9 mouse cellular contexts compared by ENCODE assay signal in genomic region chr7:79313519-79314059, GRCm38 (mm10). TPM values are rescaled to one million over a fixed set of nuclear protein-coding genes. Genes with fewer than 3 reads are reported as not detected.
DNase-seq lines count a peak whose midpoint lies in the region; ATAC-seq and TF ChIP-seq lines count a peak whose summit lies in the region.
"Had no signal": no experiment of that assay in that cellular context is flagged by ENCODE, and none has a peak within 500 bp of the region (broad histone marks: within the 10 kb centered on the region; RNA-seq: fewer than 3 reads in every experiment).

No protein-coding gene starts in this region.

- TF ChIP-seq CTCF in lung, embryonic 14.5 days (IDR thresholded peaks at IDR 0.05; ENCODE audit: low read depth), result no peak

- WGBS in lung, embryonic 14.5 days, result 20% methylated on average over 12 of the region's 12 CpGs
- WGBS in embryonic facial prominence, embryonic 12.5 days, result 52% methylated on average over 12 of the region's 12 CpGs
- 7% methylated on average over 12 of the region's 12 CpGs for WGBS in limb, embryonic 11.5 days

- no peak overlapping the region for H3K9ac ChIP-seq in lung, embryonic 14.5 days
- H3K9ac ChIP-seq in embryonic facial prominence, embryonic 12.5 days, result no peak overlapping the region
- no peak overlapping the region for H3K9ac ChIP-seq in limb, embryonic 11.5 days (ENCODE audit: low read length)
- H3K9ac ChIP-seq: limb, embryonic 15.5 days had no signal

- peaks cover 44% of the 10 kb centered on the region for H3K4me1 ChIP-seq in lung, embryonic 14.5 days (ENCODE audit: insufficient read depth)
- peaks cover 80% of the 10 kb centered on the region for H3K4me1 ChIP-seq in embryonic facial prominence, embryonic 12.5 days
- peaks cover 56% of the 10 kb centered on the region for H3K4me1 ChIP-seq in limb, embryonic 11.5 days (ENCODE audit: control insufficient read depth, insufficient read depth, low read length)

- H3K27me3 ChIP-seq in lung, embryonic 14.5 days (ENCODE audit: insufficient read depth, low read length), result no peaks in the 10 kb centered on the region
- no peaks in the 10 kb centered on the region for H3K27me3 ChIP-seq in embryonic facial prominence, embryonic 12.5 days
- no peaks in the 10 kb centered on the region for H3K27me3 ChIP-seq in limb, embryonic 11.5 days (ENCODE audit: control insufficient read depth, insufficient read depth, low read length)
- H3K27me3 ChIP-seq: limb, embryonic 15.5 days had no signal

- no peaks in the 10 kb centered on the region for H3K9me3 ChIP-seq in lung, embryonic 14.5 days (ENCODE audit: low read depth, low read length)
- H3K9me3 ChIP-seq in embryonic facial prominence, embryonic 12.5 days, result no peaks in the 10 kb centered on the region
- no peaks in the 10 kb centered on the region for H3K9me3 ChIP-seq in limb, embryonic 11.5 days (ENCODE audit: control insufficient read depth, low read length)
- H3K9me3 ChIP-seq: limb, embryonic 15.5 days had no signal

- no peaks in the 10 kb centered on the region for H3K36me3 ChIP-seq in lung, embryonic 14.5 days (ENCODE audit: insufficient read depth)
- no peaks in the 10 kb centered on the region for H3K36me3 ChIP-seq in embryonic facial prominence, embryonic 12.5 days
- H3K36me3 ChIP-seq in limb, embryonic 11.5 days (ENCODE audit: control insufficient read depth, insufficient read depth, low read length), result no peaks in the 10 kb centered on the region
- H3K36me3 ChIP-seq: limb, embryonic 15.5 days had no signal

- peak overlapping the region; percentile 36; the same call in 1 of the 2 replicates for H3K27ac ChIP-seq in lung, embryonic 14.5 days (ENCODE audit: low read depth)
- H3K27ac ChIP-seq in embryonic facial prominence, embryonic 12.5 days, result peak overlapping the region; percentile 42; the same call in 1 of the 2 replicates
- H3K27ac ChIP-seq in limb, embryonic 11.5 days (replicated peaks; ENCODE audit: low read depth, low read length), result no peak overlapping the region

- H3K4me2 ChIP-seq in lung, embryonic 14.5 days, result peak overlapping the region; percentile 23; the same call in 1 of the 2 replicates
- no peak overlapping the region for H3K4me2 ChIP-seq in embryonic facial prominence, embryonic 12.5 days (replicated peaks)
- H3K4me2 ChIP-seq in limb, embryonic 11.5 days (ENCODE audit: low read depth, severe bottlenecking), result no peak overlapping the region

- ATAC-seq in lung, embryonic 14.5 days (ENCODE audit: insufficient read depth), result peak; percentile 30; the same call in 1 of the 2 replicates
- ATAC-seq in embryonic facial prominence, embryonic 12.5 days (ENCODE audit: insufficient number of reproducible peaks, insufficient read depth, low FRiP score, low TSS enrichment), result 0 out of 2 replicates have a peak, but pooled peaks have one; percentile 2
- peak; percentile 41; the same call in 1 of the 2 replicates for ATAC-seq in limb, embryonic 11.5 days (ENCODE audit: insufficient number of reproducible peaks, low FRiP score, low TSS enrichment, low read depth)

- DNase-seq in lung, embryonic 14.5 days, result peak; percentile 41
- no peak for DNase-seq in lung, adult 18-20 months
- peak; percentile 58 for DNase-seq in limb, embryonic 11.5 days (ENCODE audit: low spot score)
- DNase-seq in spleen, postnatal 14 days (ENCODE audit: low spot score in 2 of 2), result peak; percentile 22 to 45
- no peak for DNase-seq in cerebellum, postnatal 10 days
- no peak for DNase-seq in right cerebral cortex, postnatal 25 days
- DNase-seq in cerebellum, adult 9-11 months, result no peak

- H3K4me3 ChIP-seq in lung, embryonic 14.5 days (ENCODE audit: low read depth, low read length), result no peak overlapping the region
- H3K4me3 ChIP-seq in embryonic facial prominence, embryonic 12.5 days, result no peak overlapping the region
- H3K4me3 ChIP-seq in limb, embryonic 11.5 days (ENCODE audit: low read depth, low read length), result no peak overlapping the region
- H3K4me3 ChIP-seq: limb, embryonic 15.5 days had no signal

RNA-seq across cellular contexts. Expression of gene Abhd2, which starts 40.6 kb away (rescaled TPM):
- polyA plus RNA-seq in lung, embryonic 14.5 days (2014; fragmentation: Nextera tagmentation; extraction: Ambion mirVana), result 21.5 TPM in 2 replicates
- 11.0 and 11.9 TPM in 2 replicates for polyA plus RNA-seq in embryonic facial prominence, embryonic 12.5 days (2016; fragmentation: Nextera tagmentation; extraction: Ambion mirVana)
- 8.8 and 9.8 TPM in 2 replicates for polyA plus RNA-seq in limb, embryonic 11.5 days (2014; fragmentation: Nextera tagmentation; extraction: Ambion mirVana)

Comparison
In these comparisons a context has a peak if more than half of its experiments do, and no peak if none do; other contexts are left out.
1. DNase-seq: peak in lung, embryonic 14.5 days (single experiment), limb, embryonic 11.5 days (single experiment) and spleen, postnatal 14 days (2 of 2); none in lung, adult 18-20 months (0 of 2), cerebellum, postnatal 10 days (0 of 2), right cerebral cortex, postnatal 25 days (single experiment) and cerebellum, adult 9-11 months (single experiment).
2. Peak in every context shown above with its lines, with median percentiles within 50 percentile points of each other: ATAC-seq.